Mouse (Mus musculus) heart, adult 9 months (tissue): ENCODE results near the gene Ppm1l.

Experiments used
- DNase-seq, 2 experiments: peaks; one replicate each; pipeline ENCODE4 v3.0.0; 2022; ENCODE audit warnings: low spot score in 2 of 2

The Ppm1l gene

DNA sequence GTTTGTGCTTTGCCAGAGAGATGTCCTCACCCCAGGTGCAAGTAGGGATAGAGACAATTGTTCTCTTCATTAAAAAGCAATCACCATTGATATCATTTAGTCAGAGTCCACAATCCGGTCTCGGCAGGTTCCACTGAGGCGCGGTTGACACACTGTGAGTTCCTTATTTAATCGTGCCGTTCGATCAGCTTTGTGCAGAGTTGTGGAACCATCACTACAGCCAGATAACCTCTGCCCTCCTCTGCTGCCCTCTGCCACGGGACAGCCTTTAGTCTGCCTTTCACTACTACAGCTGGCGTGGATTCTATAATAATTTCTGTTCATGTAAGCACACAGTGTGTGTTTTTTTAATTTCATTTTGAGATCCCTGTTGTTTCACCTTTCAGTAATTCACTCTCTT, 17.2 kb downstream of the Ppm1l start:
- no peak for DNase-seq

DNA sequence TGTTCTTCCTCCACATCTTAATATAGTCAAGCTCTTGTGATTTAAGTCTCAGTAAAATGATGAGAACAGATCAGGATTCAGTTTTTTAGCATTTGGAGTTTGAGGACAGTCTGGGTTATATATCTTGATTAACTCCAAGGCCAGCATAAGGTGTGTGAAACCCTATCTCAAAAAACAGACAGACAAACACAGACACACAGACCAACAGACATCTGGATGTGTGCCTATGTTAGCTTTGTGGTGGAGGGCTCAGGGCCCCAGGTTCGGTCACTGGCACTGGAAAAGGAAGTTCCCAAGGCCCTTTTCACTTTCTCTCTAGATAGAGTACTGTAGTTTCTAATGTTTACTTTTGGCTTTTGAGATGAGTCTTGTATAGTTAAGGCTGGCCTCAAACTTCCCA, 23.8 kb downstream of the Ppm1l start:
- DNase-seq, result no peak

DNA sequence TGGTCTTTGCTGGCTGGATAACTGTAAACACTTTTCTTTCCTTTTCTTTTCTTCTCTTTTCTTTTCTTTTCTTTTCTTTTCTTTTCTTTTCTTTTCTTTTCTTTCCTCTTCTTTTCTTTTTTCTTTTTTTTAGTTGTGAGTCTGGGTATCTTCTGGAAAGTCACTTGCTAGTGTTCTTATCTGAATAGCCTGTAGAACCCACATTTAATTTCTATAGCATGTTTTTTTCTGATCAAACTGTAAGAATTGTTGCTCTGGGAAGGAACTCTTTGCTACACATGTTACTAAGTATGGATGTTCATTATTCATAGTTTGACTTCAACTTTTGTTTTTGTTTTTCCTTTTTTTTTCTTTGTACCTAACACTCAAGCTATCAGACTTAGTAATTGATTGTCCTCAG, 24.3 kb downstream of the Ppm1l start:
- DNase-seq, result no peak

DNA sequence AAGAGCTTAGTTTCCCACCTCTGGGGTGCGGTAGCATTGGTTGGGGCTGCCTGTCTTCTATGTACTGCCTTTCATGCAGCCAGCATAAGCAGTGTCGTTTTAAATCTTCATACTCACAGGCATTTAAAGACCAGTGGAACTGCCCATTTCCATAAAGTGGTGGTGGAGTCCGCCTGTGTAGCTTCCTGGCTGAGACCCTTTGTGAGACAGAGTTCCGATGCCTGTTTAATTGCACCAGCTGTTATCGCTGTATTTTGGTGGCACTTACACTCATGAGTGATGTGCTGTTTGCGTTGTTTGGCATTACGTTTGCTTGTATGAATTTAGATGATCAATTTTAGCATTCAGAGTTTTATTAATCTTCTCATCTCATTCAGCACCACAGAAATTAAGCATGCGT, 24.9 kb downstream of the Ppm1l start:
- no peak for DNase-seq

DNA sequence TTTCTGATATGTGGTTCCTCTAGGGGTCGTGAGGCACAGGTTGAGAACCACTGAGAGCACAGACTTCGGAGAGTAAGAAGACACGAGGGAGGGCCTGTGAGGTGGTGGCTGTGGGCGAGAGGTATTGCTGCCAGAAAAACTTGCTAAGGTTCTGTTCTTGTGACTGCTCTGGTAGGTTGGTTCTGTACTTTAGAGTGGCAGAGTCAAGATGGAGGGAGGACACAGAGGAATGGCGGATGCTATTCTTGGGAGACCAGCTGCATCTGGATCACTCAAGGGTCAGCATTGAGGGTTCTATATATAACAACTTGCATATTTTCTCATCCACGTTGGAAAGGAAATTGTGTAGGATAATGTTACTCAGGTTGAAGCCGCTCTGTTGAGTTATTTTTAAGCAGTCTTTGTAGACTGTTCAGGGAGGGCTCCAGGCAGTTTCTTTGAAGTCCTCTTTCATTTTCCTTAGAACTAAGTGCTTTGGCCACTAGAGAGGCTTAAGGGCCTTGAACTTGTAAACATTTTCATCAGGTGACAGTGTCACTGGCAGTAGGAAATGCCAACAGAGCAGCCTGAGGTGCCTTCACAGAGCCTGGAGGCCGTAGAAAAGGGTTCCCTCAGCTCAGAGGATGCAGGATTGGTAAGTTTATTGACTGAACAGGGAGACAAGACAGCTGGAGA, 25.7 kb downstream of the Ppm1l start:
- no peak for DNase-seq

DNA sequence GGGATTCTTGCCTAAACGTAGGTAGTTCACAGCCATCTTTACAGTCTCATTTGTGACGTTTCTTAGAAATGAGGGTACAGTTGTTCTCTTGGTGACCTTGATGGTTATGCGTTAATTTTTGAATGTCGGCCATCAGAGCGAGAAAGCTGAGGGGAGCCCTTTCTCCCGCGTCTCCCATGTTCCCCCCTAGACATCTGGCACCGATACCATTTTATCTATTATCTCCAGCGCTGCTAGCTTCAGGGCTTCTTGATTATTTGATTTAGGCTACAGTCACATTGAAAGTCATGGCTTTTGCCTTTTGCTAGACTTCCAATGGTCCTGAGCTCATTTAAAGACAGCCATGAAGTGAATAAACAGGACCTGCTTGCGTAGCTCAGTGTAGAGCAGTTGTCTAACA, 26.5 kb downstream of the Ppm1l start:
- DNase-seq, result no peak

DNA sequence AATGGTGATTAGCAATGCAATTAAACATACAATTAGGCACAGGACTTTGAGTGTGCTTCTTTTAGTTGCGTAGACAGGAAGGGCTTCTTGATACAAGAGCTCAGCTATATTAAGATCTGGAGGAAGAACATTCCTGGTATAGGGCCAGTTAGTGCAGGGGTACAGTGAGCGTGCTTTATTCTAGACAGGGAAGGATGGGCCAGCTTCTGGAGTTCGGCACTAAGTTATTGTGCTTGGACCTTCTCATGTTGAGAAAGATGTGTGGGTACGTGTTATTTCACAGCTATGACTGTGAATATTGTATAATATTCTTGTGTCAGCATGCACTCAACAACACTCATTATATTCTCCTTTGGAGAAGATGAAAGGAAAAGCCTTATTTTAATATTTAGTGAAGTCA, 29.9 kb downstream of the Ppm1l start:
- DNase-seq, result no peak

DNA sequence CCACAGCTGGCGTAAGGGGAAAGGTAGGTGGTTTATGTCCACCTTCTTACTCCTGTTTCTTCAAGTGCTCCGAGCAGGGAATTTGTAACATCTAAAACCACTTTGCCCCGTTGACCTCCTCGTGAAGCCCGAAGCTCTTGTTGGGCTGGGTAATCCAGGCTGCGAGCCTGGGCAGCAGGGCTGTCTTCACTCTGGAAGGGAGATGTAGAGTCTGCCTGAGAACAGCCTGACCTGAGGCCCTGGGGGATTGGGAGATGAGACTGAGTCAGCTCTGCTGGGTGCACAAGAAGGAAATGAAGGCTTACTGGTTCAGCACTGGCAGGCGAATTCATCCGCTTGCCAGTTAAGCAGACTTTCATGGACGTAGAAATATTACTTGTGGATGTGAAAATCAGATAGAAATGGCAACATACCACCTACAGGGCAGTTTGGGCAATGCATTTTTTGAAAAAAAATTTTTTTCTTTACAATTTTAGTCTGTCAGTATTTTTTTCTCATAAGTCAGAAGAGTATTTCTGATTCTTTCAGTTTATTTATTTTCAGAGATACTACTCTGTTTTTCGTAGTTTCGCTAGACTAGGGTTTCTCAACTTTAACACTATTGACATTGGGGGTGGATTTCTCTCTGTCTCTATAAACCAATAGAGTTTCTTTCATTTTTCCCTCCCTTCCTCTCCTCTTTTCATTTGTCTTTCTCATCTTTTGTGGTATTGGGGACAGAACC, 31.7 kb downstream of the Ppm1l start:
- DNase-seq, result no peak

DNA sequence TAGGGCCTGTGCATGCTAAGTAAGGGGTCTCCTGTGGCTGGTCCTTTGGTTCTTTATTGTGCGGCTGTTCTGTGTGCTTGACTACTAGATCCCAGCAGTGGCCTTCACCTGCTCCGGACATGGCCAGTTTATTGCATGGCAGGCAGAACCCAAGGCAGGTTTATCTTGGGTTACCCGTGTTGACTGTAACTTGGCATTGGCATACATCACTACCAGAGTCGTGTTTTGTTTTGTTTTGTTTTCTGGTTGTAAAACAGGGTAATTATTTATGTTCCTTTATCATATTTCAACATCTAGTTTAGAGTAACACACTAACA, 32.2 kb downstream of the Ppm1l start:
- DNase-seq, result no peak

DNA sequence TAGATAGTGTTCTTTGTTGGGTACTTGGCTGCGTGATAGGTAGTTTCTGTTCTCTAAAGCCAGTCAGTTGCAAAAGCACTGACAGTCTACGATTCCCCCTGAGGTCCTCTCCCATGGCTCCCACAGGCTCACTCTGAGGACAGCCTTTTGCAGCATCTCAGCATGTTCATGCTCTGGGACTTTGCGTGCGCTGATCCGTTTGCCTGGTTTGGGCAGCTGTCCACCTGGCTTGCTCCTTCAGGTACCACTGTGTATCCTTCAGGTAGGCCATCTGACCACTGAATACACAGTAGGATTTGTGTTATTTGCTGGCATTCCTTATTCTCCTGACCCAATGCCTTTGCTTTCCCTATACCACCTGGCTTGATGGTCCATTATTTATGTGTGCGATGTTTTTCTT, 33.3 kb downstream of the Ppm1l start:
- no peak for DNase-seq

DNA sequence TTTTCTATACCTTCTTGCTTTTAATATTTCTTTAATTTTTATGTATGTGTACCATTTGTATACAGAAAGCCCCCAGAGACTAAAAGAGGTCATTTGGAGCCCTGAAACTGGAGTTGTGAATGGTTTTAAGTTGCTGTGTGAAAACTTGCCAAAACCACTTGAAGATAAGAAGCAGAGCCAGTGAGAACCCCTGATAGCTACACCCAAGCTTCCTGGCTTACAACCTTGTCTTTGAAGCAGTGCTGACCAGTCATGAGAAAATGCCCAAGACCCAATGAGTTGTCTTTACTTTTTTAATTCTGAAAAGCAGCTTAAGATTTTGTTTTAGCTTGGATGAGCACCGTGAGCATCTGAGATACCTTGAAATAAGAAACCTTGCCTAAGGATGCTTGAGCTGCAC, 35.5 kb downstream of the Ppm1l start:
- DNase-seq, result peak in 1 of 2 experiments; percentile 24

DNA sequence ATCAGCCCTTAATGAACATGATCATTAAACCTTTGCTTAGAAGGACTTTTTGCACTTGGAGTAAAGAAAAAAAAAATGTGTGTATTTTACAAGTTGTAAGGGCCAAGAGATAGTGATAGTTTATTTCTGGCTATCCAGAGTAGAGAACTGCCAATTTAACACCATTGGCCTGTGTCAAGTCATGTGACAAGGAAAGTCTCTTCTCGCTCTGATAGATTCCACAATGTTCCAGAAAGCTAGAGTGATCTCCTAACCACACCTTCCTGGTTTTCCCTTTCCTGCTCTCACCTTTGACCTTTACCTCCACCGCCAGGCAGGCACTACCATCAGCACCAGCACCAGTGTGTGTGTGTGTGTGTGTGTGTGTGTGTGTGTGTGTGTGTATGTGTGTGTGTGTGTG, 38.0 kb downstream of the Ppm1l start:
- no peak for DNase-seq

DNA sequence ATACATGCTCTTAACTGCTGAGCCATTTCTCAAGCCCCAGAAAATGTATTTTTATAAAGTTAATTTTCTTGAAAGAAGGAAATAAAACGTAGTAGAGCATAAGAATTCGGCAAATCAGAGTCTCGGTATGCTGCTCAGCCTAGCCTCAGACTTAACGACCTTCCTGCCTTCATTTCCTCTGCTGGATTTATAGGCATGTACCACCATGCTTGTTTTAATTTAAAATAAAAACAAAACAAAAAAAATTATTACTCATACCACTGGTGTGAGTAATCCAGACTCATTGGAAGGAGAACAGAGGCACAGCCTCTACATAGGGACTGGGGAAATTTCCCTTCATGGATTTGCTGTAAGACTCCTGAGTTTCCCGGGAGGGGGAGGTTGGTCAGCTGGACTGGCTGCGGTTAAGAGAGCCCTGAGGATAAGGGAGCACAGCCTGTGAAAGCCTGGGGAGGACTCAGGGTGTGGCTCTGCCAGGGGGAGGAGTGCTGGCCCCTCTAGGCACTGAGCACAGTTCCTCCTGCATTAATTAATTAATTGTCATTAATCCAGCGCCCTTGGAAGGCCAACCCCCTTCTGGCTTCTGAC, 39.5 kb downstream of the Ppm1l start:
- DNase-seq, result no peak

DNA sequence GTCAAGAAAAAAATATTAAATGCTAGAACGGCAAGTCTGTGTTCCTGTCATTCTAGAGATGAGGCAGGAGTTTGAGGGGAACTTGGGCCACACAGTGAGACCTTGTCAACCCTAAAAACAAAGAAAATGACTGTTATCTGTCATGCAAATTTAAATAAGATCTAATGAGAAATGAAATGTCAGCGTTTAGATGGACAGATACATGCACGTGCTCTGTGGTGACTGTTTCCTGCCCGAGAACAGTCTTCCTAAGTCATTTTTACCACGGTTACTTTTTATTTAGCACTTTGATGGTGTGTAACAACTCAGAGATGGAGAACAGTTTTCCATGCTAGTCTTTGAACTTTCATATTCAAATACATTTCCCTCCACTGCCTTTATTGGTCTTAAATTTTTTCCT, 40.1 kb downstream of the Ppm1l start:
- no peak for DNase-seq

DNA sequence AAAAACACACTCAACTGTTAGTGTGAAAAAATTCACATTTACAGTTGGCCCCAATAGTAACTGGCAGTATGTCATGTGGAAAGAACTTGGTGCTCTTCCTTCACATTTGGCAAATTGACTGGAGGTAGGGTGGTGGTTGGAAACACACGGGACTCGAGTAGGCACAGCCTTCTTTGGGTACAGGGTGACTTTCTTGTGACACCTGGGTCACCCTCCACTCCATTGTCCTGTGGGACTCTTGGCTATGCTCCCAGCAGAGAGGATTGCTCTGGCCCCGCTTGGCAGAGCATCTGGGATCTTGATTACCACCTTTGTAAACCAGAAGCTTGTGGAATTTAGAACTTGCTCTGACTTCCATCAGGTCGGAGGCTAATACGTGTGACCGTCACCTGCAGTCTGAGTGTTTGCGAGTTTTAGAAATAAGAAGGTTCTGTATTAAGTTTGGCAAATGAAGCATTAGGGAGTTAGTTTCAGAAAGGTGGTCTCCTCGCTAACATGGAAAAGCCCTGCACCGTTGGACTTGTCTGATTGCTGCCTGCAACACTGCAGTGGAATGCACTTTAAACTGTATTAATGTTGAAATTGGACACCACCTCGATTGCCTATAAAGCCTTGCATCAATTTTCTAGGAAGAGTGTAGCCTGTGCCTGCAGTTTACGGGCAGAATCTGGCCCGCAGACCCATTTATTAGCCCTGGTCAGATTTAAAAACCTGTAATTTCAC, 41.4 kb downstream of the Ppm1l start:
- DNase-seq, result no peak

DNA sequence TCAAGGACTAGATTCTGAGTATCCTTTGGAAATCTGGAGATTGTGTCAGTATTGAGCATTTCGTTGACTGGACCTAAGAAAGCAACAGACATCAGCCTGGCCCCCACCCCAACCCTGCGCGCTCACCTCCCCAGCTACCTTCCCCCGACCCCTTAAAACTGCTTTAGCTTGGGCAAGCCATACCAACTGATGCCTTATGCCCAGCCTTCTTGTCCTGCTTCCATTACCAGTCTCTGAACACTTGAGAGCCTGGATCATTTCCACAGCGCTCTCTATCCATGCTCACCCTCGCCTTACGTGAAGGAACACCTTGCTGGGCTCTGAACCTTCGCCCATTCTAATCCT, 41.9 kb downstream of the Ppm1l start:
- DNase-seq, result no peak

DNA sequence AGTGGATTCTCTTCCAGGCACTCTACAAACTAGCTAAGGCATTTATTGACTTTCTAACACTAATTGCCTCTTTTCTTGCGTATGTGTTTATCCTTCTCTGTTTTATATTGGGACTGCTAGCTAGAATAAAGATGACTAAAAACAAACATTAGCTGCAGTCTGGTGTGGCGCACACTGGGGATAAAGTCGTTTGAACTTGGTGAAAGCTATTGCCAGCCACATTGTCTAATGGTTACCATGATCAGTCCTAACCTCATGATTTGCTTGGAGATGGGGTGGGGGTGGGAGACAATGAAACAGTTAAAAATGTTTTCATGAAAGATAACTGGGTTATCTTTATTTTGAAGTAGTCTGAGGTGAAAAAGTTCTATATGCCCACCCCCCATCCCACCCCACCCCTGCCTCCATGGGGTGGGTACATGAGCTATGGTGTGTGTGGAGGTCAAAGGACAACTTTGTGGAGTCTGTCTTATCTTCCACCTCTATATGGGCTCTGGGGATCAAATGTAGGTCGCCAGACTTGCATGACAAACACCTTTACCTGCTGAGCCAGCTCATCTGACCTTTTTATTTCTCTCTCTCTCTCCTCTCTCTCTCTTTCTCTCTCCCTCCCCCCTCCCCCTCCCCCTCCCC, 43.7 kb downstream of the Ppm1l start:
- DNase-seq, result no peak

DNA sequence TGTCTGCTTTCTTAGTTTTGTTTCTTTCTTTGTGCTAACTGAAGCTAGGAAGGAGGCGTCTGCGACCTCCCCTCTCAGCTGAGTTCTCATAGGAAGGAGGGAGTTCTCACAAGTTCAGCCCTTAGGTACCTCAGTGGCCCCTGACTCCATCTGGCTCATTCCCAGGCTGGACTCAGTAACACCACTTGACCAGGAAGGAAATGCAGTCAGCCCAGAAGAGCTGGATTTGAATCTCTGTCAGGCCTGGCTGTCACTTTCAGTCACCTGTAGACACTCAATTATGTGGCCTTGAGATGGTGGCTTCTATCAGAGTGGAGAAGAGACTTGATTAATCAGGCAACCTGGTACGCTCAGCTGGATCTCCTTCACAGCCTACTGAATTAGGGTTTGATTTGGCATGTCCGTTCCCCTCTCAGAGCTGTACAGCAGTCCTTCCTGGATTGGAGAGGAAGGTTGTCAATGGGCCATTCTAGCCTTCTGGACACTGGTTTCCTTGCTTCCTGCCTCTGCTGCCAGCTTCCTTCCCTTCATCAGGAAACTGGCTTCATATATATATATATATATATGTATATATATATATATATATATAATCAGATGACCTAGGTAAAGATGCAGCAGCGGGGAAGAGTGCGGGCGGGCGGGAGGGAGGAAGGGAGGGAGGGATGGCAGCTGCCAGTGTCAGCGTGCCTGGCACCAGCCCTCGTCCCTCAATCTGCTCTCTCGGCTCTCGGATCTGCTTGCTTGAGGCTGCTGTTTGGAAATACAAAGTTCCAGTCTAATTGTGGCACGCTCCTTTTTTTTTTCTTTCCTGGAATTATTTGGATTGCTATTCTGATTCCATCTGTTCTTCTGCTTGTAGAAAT, 45.1 kb downstream of the Ppm1l start:
- no peak for DNase-seq

DNA sequence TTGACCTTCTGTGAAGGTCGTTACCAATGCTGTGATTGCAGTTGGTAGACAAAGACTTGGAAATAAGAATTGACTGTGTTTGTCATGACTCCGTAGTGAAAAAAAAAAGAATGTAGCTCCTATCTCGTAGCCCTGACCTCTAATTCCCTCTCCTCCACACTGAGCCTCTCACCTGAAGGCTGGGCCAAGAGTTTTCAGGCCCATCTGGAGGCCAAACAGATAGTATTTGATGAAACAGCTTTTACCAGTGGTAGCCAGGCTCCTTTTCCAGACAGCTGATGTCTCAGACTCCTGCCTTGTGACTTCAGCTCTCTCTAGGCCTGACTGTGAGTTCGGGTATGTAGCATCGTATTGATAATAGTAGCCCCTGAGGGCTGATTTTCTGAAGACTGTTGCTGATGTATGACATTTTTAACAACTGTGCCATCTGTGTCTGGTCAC, 45.7 kb downstream of the Ppm1l start:
- no peak for DNase-seq

DNA sequence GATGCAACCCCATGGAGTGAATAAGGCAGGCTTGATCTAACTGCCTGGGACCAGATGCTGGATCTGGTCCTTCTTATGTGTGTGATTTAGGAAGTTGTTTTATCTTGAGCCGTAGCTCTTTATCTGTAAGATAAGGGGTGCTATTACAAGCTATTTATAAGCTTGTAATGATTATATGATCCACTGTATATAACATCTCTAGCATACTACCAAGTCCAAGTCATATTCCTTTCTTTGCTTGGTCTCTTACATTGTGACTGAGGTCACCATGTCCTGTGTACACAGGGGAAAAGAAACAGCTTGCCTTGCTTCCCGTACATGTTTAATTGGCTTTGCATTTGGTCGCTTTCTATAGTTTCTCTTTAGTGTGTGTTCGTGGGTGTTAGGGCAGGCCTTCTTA, 46.2 kb downstream of the Ppm1l start:
- DNase-seq, result no peak

DNA sequence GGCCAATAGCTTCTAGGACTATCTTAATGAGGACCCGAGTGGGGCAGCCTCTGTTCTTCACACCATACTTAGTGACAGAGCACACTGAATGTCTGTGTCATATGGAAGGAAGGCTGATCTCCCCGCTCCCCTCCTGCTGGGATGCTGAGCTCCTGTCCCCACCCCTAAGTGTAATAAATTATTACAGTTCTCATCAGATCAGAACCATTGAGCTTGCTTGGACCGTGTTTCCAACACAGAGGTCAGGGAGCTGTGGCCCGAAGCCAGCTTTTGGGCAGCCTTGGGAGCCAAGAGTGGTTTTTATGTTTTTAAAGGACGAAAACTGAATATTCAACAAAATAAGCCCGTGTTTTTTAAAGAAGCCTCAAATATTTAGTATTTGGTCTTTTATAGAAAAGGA, 47.5 kb downstream of the Ppm1l start:
- no peak for DNase-seq

DNA sequence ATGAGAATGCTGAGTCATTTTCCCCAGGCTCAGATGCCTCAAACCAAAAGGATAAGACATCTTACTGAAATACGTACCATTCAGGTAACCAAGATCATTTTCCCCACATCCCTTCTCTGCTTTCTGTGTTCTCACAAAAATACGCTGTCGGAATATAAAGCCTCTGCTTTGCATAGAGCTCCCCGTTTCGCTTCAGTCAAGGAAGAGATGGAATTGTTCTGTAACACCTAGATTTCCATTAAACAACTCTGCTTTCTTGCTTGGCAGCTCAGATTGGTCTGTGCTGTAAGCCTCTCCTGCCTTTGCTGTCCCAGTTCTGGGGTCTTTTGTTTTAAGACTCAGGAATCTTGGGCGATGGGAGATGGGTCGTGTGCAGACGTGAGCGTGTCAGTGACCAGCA, 51.3 kb downstream of the Ppm1l start:
- no peak for DNase-seq
